Mouse (Mus musculus) 3T3-L1 (cell line): ENCODE results near the gene Gm3336.

Experiments used
- DNase-seq: peaks from one replicate; pipeline ENCODE4 v3.0.0-alpha.2; 2015; ENCODE audit warnings: low read depth, low spot score

Gm3336 gene

DNA sequence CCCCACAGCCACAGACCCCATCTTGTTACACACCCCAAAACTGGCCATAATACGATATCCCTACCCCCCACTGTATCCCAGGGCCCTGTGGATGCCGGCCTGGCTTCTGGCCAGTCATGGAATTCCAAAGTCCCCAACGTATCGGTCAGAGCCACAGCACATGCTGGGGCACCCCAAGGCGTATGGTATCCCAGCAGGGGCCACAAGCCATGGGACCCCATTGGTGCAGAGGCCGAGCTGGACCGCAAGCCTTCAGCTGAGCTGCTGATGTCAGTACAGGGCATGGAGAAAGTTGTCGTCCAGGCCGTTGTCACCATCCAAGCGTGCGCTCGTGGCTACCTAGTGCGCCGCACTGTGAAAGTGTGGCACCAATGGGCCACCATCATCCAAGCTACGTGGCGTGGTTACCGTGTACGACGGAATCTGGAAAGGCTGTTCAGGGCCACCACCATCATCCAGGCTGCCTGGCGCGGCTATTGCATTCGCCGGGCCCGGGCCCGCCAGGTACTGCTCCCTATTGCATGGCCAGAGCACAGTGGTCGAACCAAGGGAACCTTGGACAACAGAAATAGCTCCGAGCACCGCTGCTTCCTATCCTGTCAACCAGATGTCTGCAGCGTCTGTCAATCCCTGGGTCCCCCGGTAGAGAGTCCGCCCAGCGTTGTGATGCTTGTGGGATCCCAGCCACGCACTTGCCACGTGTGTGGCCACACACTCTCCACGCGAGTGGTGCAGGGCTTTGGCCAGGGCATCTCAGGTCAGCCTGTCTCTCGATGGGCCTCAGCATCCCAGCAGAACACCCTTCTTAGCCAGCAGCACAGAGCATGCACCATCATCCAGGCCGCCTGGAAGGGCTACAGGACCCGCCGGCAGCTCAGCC lies 1.6 kb upstream of the Gm3336 start:
- DNase-seq = no peak

DNA sequence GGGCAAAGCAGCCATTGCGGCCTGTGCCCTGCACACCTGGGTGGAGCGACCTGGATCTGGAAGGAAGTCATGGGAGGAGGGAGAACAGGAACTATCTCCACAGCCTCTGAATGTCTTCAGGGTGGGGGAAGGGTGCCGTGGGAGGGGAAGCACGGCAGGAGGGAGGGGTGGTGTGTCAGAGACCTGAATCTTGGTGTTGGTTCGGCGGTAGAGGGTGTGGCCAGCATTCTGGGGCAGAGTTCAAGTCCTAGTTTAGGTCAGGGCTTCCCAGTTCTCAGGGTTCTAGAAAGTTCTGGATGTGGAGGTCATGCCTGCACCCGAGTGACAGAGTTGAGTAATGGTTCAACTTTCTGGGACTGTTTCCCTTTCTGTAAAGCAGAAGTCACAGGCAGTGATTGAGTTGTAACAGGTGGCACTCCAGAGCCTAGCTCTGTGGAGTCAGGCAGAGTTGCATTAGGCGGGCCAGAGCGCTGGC lies 1.5 kb downstream of the Gm3336 start:
- DNase-seq = no peak

DNA sequence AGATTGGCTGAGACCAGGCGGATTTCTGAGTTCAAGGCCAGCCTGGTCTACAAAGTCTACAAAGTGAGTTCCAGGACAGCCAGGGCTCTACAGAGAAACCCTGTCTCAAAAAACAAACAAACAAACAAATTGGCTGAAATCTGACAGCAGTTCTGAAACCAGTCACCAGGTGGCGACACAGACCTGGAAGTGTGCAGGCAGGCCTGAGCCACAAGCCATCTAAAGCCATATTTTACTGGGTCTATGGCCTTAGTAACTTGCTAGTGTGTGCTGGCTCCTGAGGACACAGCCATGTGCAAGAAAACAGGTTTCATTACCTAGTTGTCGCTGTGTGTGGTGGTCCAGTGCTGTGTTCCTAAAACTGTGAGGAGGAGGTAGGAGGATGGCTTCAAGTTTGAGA lies 2.4 kb downstream of the Gm3336 start:
- peak; percentile 89 for DNase-seq

DNA sequence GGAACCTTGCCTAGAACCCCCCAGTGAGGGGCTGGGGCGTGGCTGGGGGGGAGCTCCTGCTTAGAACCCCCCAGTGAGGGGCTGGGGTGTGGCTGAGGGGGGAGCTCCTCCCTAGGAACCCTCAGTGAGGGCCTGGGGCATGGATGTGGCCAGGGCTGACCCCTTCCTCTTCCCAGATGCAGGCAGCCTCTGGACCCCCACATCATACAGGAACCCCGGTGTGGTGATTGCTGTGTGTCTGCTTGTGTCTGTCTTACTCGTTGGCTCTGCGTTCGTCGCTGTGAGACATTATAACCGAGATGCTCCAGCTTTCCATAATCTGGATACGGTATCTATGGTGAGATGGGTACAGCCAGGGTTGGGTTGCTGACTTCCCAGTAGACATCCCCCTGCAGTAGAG lies 3.3 kb downstream of the Gm3336 start:
- DNase-seq = no peak

DNA sequence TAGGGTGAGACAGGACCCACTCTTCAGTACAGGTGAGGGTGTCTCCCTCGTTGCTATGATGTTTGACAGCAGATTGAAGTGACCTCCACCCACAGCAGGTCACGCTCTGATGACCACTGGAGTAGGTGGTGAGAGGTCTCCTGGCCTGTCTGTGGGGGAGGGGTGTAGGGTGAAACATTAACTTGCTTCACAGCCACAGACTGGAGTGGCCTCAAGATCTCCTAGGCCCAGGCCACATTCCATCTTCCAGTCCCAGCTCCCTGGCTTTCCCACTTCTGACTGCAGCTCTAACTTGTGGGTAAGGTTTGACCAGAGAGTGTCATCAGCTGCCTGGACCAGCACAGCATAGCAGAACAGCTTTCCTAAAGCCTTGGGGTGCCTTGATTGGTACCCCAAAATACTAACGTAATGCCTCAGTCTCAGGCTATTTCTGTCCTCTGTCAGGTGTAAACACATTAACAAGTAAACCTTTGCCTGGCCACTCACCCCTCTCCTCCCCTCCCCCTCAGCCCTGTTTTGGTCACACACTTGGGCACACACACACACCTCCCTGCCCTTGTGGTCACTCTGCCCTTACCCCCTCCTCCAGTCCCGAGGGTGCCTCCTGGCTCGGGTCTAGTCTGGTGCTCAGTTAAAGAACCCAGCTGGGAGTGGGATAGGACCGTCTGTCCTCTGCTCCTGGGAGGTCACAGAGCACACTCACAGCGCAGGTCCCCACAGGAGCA lies 5.3 kb downstream of the Gm3336 start, which contains the start of gene Pde4c:
Gene Pde4c, plus strand, starts transcription at position 235 of the 725 bp plus-strand sequence.
- DNase-seq = no peak

- no peak for DNase-seq
Measured at GRCm38 (mm10) chr8:70724216-70724615, 5.9 kb downstream of the Gm3336 start.

DNA sequence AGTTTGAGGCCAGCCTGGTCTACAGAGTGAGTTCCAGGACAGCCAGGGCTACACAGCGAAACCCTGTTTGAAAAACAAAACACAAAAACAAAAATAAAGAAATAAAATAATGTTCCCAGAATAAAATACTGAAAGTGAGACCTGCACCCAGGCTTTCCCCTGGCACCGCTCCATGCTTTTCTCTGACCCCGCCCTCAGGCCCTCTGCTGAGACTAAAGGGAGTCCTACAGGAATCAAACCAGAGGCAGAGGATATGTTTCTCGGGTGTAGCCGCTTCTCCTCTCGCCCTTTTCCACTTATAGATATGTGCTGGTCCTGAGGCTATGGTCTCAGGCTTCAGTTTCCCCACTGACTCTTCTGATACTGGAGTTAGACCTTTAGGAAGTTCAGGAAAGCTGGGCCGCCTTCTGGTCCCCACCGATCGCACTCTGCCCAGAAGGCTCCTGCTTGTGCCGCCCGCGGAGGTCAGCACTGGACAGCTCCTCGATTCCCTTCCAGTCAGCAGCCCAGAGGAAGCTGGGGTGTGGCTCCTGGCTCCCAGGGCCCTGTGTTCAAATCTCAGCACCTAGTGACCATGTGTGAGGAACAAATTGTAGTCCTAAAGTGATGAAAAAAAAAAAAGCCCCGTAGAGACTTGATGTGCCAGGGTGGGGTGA lies 7.6 kb downstream of the Gm3336 start:
- peak; percentile 35 for DNase-seq

- DNase-seq = no peak
Measured at GRCm38 (mm10) chr8:70726721-70727120, 8.4 kb downstream of the Gm3336 start.

GRCm38 (mm10) chr8:70729808-70730475 lies 11.6 kb downstream of the Gm3336 start:
- DNase-seq = no peak

GRCm38 (mm10) chr8:70730956-70731355 lies 12.6 kb downstream of the Gm3336 start:
- DNase-seq = no peak

DNA sequence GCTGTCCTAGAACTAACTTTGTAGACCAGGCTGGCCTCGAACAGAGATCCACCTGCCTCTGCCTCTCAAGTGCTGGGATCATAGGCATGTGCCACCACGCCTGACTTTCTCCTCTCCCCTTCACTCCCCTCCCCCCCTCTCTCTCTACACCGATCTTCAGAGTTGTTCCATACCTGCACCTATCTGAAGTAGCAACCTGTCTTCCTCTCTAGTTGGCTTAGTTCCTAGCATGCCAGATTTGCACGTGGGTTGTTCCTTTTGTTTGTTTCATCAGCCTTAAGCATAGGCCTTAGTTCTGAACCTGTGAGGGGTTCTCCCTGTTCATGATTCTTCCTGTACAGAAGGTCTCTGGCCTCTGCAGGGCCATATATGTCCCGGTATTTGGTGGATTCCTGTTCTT lies 19.4 kb downstream of the Gm3336 start:
- DNase-seq = no peak

DNA sequence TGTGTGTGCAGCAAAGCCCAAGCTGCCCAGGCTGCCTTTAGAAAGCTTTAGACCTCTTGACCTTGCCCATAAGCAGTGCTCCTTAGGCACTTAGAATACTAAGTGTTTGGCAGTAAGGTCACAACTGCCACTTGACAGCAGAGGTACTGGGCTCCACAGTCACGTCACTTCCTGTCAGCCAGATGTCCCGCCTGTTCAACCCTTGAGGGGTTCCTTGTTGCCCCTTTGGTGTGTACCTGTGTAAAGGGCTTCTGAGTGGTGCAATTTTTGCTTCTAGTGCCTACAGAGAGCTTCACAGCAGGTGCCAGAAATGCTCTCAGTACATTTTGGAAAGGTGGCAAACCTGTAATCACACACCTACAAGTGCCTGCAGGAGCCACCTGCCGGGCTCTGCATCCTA lies 19.9 kb downstream of the Gm3336 start:
- no peak for DNase-seq

- DNase-seq = no peak
Measured at GRCm38 (mm10) chr8:70741661-70742060, 23.3 kb downstream of the Gm3336 start.

GRCm38 (mm10) chr8:70742176-70742575 lies 23.8 kb downstream of the Gm3336 start:
- DNase-seq = no peak

GRCm38 (mm10) chr8:70742981-70743655 lies 24.8 kb downstream of the Gm3336 start:
- no peak for DNase-seq

- no peak for DNase-seq
Measured at GRCm38 (mm10) chr8:70743656-70744590, 25.6 kb downstream of the Gm3336 start.

DNA sequence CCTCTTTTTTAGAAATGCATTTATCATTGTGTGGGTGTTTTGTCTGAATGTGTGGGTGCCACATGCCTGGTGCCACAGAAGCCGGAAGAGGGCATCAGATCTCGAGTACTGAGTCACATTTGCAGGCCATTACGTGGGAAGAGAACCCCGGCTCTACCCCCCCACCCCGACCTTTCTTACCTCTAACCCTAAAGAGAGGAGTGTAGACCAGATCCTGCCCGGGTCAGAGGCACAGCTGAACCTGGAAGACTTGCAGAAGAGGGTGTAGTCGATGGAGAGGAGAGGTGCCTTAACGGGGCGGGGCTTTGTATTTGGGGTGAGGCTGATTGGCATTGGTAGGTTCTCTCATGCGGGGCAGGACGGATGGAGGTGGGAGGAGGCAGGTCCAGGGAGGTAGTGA lies 26.5 kb downstream of the Gm3336 start:
- no peak for DNase-seq

- DNase-seq = no peak
Measured at GRCm38 (mm10) chr8:70745691-70746220, 27.4 kb downstream of the Gm3336 start.

DNA sequence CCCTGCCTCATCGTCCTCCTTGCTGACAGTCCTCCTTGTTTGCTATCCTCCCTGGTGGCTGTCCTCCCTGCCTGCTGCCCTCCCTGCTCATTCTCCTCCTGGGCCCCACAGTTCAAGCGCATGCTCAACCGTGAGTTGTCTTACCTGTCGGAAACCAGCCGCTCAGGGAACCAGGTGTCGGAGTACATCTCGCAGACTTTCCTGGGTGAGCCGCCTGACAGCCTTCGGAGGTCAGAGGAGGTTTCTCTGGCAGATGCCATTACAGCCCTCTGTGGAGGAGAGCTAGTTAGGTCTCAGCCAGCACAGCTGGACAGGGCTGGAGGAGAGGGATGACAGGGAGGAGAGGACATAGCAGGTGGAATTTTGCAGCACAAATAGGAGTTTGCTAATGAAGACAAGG lies 28.3 kb downstream of the Gm3336 start:
- DNase-seq = no peak
